Mouse (Mus musculus) liver, embryonic 14.5 days (tissue): ENCODE data around the gene Prrx1. TPM values are rescaled to one million over a fixed set of nuclear protein-coding genes. Genes with fewer than 3 reads are reported as not detected.

ENCODE experiments used
- ATAC-seq: fragments of 200-750 bp; cut with Nextera tagmentation; 2 replicates; pipeline ENCODE4 v1.8.0; 2017; ENCODE audit warnings: moderate number of reproducible peaks, mild to moderate bottlenecking, moderate library complexity; ENCODE audit not compliant: insufficient read depth
- DNase-seq, 3 experiments: peaks; one replicate each; pipeline ENCODE4 v3.0.0-alpha.2; 2012 to 2013; ENCODE audit warnings: low read depth in 3 of 3, low spot score in 3 of 3
- H3K27ac ChIP-seq: fragments of 300-500 bp; sonication (generic); 2 replicates; pipeline ENCODE4 v1.5.1; 2014; ENCODE audit warnings: moderate library complexity, mild to moderate bottlenecking, control low read depth, inconsistent platforms
- H3K27me3 ChIP-seq: fragments of 300-500 bp; sonication (generic); 2 replicates; pipeline ENCODE4 v1.6.1; 2014; ENCODE audit warnings: mild to moderate bottlenecking, low read length, moderate library complexity; ENCODE audit not compliant: control insufficient read depth, insufficient read depth
- H3K36me3 ChIP-seq: fragments of 300-500 bp; sonication (generic); replicated peaks from 2 replicates; pipeline ENCODE4 v1.6.1; 2014; ENCODE audit warnings: low read depth; ENCODE audit not compliant: control insufficient read depth, insufficient read depth
- H3K4me1 ChIP-seq, 2 experiments: fragments of 200-500 bp in 1 of 2; fragments of 300-500 bp in 1 of 2; sonication (generic) in 1 of 2; replicated peaks; 2 replicates each; pipeline ENCODE4 v1.6.1; 2012 to 2014; ENCODE audit warnings: antibody characterized with exemption in 1 of 2, inconsistent platforms in 1 of 2, low read length in 1 of 2; ENCODE audit not compliant: control insufficient read depth in 2 of 2, insufficient read depth in 2 of 2
- H3K4me2 ChIP-seq: fragments of 300-500 bp; sonication (generic); 2 replicates; pipeline ENCODE4 v1.6.1; 2014; ENCODE audit warnings: low read depth, mild to moderate bottlenecking, control low read depth, moderate library complexity
- H3K4me3 ChIP-seq, 2 experiments: fragments of 200-500 bp in 1 of 2; fragments of 300-500 bp in 1 of 2; sonication (generic) in 1 of 2; 2 replicates each; pipeline ENCODE4 v1.5.1; 2012 to 2014; ENCODE audit warnings: low read depth in 2 of 2, low read length in 2 of 2, mild to moderate bottlenecking in 2 of 2, control low read depth in 1 of 2, inconsistent platforms in 1 of 2, moderate library complexity in 1 of 2; ENCODE audit not compliant: insufficient read depth in 1 of 2
- H3K9ac ChIP-seq: fragments of 300-500 bp; sonication (generic); replicated peaks from 2 replicates; pipeline ENCODE4 v1.6.1; 2014; ENCODE audit warnings: mild to moderate bottlenecking, control low read depth, moderate library complexity
- H3K9me3 ChIP-seq: fragments of 300-500 bp; sonication (generic); 2 replicates; pipeline ENCODE4 v1.6.1; 2016; ENCODE audit warnings: low read length, mixed read lengths; ENCODE audit not compliant: control insufficient read depth
- CTCF ChIP-seq: IDR thresholded peaks from 2 replicates; pipeline ENCODE4 v1.5.1; 2016; ENCODE audit warnings: antibody characterized with exemption, low read depth, control low read depth
- EP300 ChIP-seq: IDR thresholded peaks from 2 replicates; pipeline ENCODE4 v1.6.1; 2016; ENCODE audit warnings: antibody characterized with exemption, low read depth
- WGBS: fragments of 180-500 bp; shearing (Covaris S2); extraction: QIAGEN DNeasy Blood & Tissue Kit; methylation state at CpG from one replicate; pipeline ENCODE4 v1.1.7; 2014; ENCODE audit not compliant: insufficient replicate concordance; 5-methylcytosine and 5-hydroxymethylcytosine counted together
- polyA plus RNA-seq, 2 experiments: library from polyadenylated mRNA; depleted of rRNA in 1 of 2; stranded (reverse) in 1 of 2; unstranded in 1 of 2; fragments of >200 nt; fragmentation: Nextera tagmentation in 1 of 2; extraction: Ambion mirVana in 1 of 2; gene quantifications; 2 replicates each; pipeline versions ENCODE4 v1.2.1 to v1.2.3; 2012 to 2014

Gene Prrx1
- polyA plus RNA-seq, 2 experiments = 0.13 to 0.23 TPM

DNA sequence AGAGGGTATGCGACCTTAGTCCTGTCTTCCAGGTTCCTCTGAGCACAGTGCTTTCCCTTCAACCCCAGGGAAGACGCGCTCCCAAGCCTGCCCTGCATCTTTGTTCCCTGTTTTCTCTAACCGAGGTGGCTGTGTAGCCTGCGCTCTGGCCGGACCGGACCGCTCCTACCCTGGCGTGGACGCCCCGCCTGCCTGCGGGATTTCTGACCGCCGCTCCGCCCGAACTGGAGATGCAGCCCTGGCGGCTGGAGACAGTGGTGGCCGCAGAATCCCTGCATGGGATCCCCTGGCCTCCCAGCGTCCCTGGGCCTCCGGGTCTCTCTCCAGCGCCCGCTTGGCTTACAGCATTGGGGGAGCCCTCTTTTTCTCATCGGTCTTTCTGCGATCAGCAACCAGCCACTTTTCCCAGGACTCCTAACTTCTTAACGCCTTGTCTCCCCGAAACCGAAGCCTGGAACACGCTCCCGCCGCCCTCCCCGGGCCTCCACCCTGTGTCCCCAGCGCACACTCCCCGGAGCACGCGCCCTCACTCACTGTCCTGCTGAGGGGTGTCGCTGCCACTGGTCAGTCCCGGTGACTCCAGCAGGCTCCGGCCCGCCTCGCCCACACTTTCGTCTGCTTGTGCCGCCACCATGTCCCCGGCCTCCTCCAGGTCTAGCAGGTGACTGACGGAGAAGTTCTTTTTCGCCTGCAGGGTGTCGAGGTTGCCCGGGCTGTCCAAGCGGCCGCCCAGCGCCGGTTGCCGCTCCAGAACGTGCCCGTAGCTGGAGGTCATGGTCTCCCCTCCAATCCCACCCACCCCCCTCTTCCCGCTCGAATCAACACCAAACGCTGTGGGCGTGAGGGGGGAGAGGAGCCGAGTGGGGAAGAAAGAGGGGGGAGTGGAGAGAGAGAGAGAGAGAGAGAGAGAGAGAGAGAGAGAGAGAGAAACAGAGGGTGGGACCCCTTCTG lies 1.4 kb downstream of the Prrx1 start:
- Histone ChIP-seq H3K4me1 (no peaks in the 10 kb centered on the region), H3K36me3 (no peaks in the 10 kb centered on the region), H3K27ac (no peak overlapping the region), H3K4me3 (peak overlapping the region; percentile 13 to 29; a peak in 3 of 4 replicates), H3K4me2 (peak overlapping the region; percentile 50), H3K9ac (no peak overlapping the region), H3K27me3 (peaks cover 80% of the 10 kb centered on the region), H3K9me3 (no peaks in the 10 kb centered on the region)
- no peak for ATAC-seq
- 1% methylated on average over 59 of the region's 59 CpGs for WGBS
- TF ChIP-seq CTCF = no peak
- no peak for TF ChIP-seq EP300
- no peak for DNase-seq

DNA sequence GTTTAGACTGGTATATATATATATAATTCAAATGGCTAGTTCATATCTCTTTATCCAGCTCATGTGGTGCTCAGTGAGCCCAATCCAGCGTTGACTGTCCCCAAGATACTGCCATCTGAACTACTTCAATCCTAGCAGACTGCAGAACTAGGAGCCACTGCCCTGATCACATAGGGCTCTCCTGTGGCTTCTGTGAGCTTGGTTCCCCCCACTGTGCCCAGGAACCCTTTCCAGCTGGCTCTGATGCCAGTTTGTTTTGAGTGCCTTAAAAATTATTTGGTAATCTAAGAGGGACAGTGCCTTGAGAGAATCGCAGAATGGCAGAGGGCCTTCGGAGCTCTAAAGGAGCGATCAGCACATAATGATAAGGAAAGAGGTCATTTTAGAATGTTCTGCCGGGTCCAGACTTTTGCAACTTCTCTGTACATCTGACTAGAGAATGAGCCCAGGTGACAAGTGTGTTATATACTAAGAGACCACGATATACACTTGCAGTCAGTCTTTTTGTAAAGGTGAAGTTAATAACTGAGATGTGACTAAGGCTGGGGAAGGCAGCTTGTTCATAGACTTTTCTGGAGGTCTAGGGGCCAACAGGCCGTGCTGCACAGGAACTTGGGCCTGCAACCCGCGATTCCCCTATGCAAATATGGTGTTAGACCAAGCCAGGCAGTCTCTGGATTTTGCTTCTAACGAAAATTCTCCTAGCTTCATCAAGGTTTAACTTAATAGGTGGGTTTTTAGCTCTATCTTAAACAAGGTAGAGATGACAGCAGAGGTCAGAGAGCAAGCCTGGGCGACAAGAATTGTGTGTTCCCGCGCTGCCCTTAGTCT lies 2.3 kb downstream of the Prrx1 start:
- 13% methylated on average over 13 of the region's 13 CpGs for WGBS
- no peaks in the 10 kb centered on the region for H3K36me3 ChIP-seq
- peaks cover 80% of the 10 kb centered on the region for H3K27me3 ChIP-seq
- H3K4me2 ChIP-seq = no peak overlapping the region
- H3K9me3 ChIP-seq = no peaks in the 10 kb centered on the region
- ATAC-seq (no peak), DNase-seq (no peak)
- no peak overlapping the region for H3K27ac ChIP-seq
- no peak overlapping the region for H3K4me3 ChIP-seq
- H3K9ac ChIP-seq = no peak overlapping the region
- TF ChIP-seq CTCF (no peak), EP300 (no peak)
- no peaks in the 10 kb centered on the region for H3K4me1 ChIP-seq

DNA sequence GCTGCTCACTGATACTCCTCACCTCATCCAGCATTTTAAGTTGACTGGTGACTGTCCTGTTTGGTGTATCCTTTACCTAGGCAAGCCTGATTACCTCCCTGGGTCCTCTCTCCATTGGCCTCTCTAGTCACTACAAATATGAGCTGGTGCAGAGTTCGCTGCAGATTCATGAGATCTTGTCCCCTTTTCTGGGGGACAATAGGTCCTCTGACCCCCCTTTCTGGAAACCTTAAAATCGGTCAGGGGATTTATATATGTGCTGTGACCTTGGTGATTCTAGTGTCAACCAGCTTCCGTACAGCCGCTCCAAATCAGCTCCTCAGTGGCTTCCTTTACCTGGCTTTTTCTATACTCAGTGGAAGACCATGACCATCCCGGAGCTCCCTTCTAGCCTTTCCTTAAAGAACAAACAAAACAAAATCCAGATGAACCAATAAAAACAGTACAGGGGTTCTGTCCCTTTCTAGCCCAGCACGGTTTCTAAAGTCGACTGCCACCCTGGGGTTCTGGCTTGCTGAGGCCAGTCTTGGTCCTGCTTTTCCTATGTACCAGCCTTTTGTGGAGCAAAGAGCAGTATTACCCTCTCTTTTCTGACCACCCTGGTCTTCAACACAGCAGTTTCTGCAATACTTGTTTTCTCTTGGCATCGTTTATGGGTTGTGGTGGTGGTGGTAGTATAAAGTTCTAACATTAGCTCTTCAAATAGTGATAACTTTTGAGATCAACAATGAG lies 3.3 kb downstream of the Prrx1 start:
- Histone ChIP-seq H3K9ac (no peak overlapping the region), H3K27me3 (peaks cover 72% of the 10 kb centered on the region), H3K4me3 (no peak overlapping the region), H3K9me3 (no peaks in the 10 kb centered on the region), H3K27ac (no peak overlapping the region), H3K4me2 (no peak overlapping the region), H3K36me3 (no peaks in the 10 kb centered on the region), H3K4me1 (no peaks in the 10 kb centered on the region)
- ATAC-seq (no peak), DNase-seq (no peak)
- TF ChIP-seq CTCF (no peak), EP300 (no peak)
- WGBS = 22% methylated on average over 8 of the region's 8 CpGs

DNA sequence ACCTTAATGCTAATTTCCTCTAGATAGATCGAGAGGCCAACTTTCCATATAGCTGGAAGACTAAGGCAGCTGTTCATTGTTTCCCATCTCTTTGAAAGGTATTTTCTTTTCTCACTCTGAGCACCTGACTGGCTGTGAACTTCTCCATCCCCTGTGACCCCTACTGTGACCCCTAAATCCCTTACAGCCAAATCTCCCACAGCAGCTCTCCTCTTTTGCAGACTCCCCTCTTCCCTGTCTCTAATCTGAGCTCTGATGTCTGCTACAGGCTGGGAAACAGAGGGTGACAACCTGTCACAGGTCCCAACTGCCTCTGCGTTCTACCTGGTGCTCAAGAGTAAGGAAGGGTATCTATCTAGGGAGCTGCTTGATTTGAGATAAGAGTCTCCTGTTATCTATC lies 4.0 kb downstream of the Prrx1 start:
- no peak overlapping the region for H3K4me2 ChIP-seq
- TF ChIP-seq CTCF = no peak
- TF ChIP-seq EP300 = no peak
- no peak overlapping the region for H3K27ac ChIP-seq
- peaks cover 65% of the 10 kb centered on the region for H3K27me3 ChIP-seq
- H3K9ac ChIP-seq = no peak overlapping the region
- 18% methylated on average over 2 of the region's 2 CpGs for WGBS
- H3K4me3 ChIP-seq = no peak overlapping the region
- DNase-seq (no peak), ATAC-seq (no peak)
- H3K4me1 ChIP-seq = no peaks in the 10 kb centered on the region
- no peaks in the 10 kb centered on the region for H3K36me3 ChIP-seq
- H3K9me3 ChIP-seq = no peaks in the 10 kb centered on the region
